Mouse (Mus musculus) embryonic facial prominence, embryonic 11.5 days (tissue): Measurements from ENCODE around the gene Mrps26. TPM values are rescaled to one million over a fixed set of nuclear protein-coding genes. Genes with fewer than 3 reads are reported as not detected.
"Not testable (repeated sequence)": the region's sequence is repeated elsewhere in the genome, so short reads cannot be mapped to it uniquely, and the experiment has no call there.

Experiments used
- ATAC-seq: fragments of 200-750 bp; cut with Nextera tagmentation; replicated peaks from 2 replicates; pipeline ENCODE4 v1.8.0; 2017; ENCODE audit warnings: low read depth; ENCODE audit not compliant: insufficient number of reproducible peaks, low FRiP score, low TSS enrichment
- DNase-seq: peaks from one replicate; pipeline ENCODE4 v3.0.0-alpha.2; 2015; ENCODE audit warnings: low spot score
- H3K27ac ChIP-seq: fragments of 300-500 bp; sonication (generic); replicated peaks from 2 replicates; pipeline ENCODE4 v1.5.1; 2014; ENCODE audit warnings: mild to moderate bottlenecking, low read depth, low read length, control low read depth
- H3K27me3 ChIP-seq: fragments of 300-500 bp; sonication (generic); 2 replicates; pipeline ENCODE4 v1.6.1; 2014; ENCODE audit warnings: mild to moderate bottlenecking, low read length, moderate library complexity, mixed read lengths; ENCODE audit not compliant: control insufficient read depth, insufficient read depth
- H3K36me3 ChIP-seq: fragments of 300-500 bp; sonication (generic); replicated peaks from 2 replicates; pipeline ENCODE4 v1.6.1; 2014; ENCODE audit warnings: low read depth, mild to moderate bottlenecking, low read length, moderate library complexity, mixed read lengths; ENCODE audit not compliant: control insufficient read depth, insufficient read depth
- H3K4me1 ChIP-seq: fragments of 300-500 bp; sonication (generic); 2 replicates; pipeline ENCODE4 v1.6.1; 2014; ENCODE audit warnings: low read length, mixed read lengths; ENCODE audit not compliant: control insufficient read depth, insufficient read depth
- H3K4me2 ChIP-seq: fragments of 300-500 bp; sonication (generic); 2 replicates; pipeline ENCODE4 v1.6.1; 2014; ENCODE audit warnings: low read depth, mild to moderate bottlenecking, control low read depth, low read length, moderate library complexity
- H3K4me3 ChIP-seq: fragments of 300-500 bp; sonication (generic); 2 replicates; pipeline ENCODE4 v1.5.1; 2014; ENCODE audit warnings: low read depth, low read length, control low read depth
- H3K9ac ChIP-seq: fragments of 300-500 bp; sonication (generic); replicated peaks from 2 replicates; pipeline ENCODE4 v1.6.1; 2014; ENCODE audit warnings: mild to moderate bottlenecking, control low read depth, low read length
- H3K9me3 ChIP-seq: fragments of 300-500 bp; sonication (generic); replicated peaks from 2 replicates; pipeline ENCODE4 v1.6.1; 2016; ENCODE audit warnings: mild to moderate bottlenecking, low read length, inconsistent platforms, mixed read lengths; ENCODE audit not compliant: control insufficient read depth
- WGBS: fragments of 180-500 bp; shearing (Covaris S2); extraction: QIAGEN DNeasy Blood & Tissue Kit; methylation state at CpG from one replicate; pipeline ENCODE4 v1.1.7; 2014; 5-methylcytosine and 5-hydroxymethylcytosine counted together
- polyA plus RNA-seq: library from polyadenylated mRNA; unstranded; fragments of >200 nt; fragmentation: Nextera tagmentation; extraction: Ambion mirVana; gene quantifications from 2 replicates; pipeline ENCODE4 v1.2.1, GENCODE M21; 2014

The Mrps26 gene
- polyA plus RNA-seq, result 77.4 and 83.0 TPM in 2 replicates

DNA sequence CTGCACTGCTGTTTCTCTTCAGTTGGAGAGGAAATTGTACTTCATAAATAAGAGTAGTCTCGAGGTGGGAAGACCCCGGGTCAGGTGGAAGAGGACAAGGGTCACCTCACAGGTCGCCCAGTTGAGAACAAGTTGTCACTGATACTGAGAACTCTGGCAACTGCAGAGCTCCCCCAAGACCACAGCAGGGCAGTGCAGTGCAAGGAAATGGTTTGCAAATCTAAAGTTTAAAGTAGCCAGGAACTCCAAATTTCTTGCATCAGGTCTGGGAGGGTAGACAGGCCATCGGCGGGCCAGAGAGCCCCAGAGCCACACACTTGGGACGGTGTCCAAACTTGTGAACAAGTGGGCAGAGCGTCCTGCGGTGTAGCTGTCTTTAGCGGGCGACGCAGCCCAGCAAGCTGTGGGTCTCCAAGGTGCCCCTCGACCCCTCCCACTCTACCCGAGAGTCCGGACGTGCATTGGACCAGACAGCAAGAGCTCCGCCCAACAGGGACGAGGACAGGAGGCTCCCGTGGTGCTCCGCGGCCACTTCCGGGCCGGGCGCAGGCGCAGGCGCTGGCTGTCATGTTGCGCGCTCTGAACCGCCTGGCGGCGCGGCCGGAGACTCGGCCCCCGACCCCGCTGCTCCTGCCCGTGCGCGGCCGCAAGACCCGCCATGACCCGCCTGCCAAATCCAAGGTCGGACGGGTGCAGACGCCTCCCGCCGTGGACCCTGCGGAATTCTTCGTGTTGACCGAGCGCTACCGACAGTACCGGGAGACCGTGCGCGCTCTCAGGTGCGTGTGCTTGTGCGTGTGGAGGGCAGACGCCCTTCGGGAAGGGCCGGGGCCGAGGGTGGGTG is at the start of gene Mrps26:
Gene Mrps26, plus strand, starts transcription at position 531 of the 844 bp plus-strand sequence.
- Histone ChIP-seq H3K9ac (peak within 1 kb of the TSS; percentile 86), H3K4me2 (peak within 1 kb of the TSS; percentile 85), H3K27ac (no peak within 1 kb of the TSS; the same call in 1 of the 2 replicates), H3K4me1 (no peaks in the 10 kb centered on the region), H3K27me3 (no peaks in the 10 kb centered on the region), H3K36me3 (no peaks in the 10 kb centered on the region), H3K4me3 (peak within 1 kb of the TSS; percentile 78), H3K9me3 (no peaks in the 10 kb centered on the region)
- ATAC-seq, result peak; percentile 98
- peak; percentile 95 for DNase-seq
- under 1% methylated on average over 61 of the region's 61 CpGs for WGBS

- no peak overlapping the region for H3K9ac ChIP-seq
- no peak for DNase-seq
- H3K36me3 ChIP-seq, result no peaks in the 10 kb centered on the region; the same call in 1 of the 2 replicates
- H3K4me2 ChIP-seq, result no peak overlapping the region
- H3K27ac ChIP-seq, result no peak overlapping the region
- 96% methylated on average over 8 of the region's 8 CpGs for WGBS
- H3K9me3 ChIP-seq, result no peaks in the 10 kb centered on the region
- H3K4me1 ChIP-seq, result no peaks in the 10 kb centered on the region
- no peaks in the 10 kb centered on the region for H3K27me3 ChIP-seq
- no peak overlapping the region for H3K4me3 ChIP-seq
- ATAC-seq, result no peak
Measured at GRCm38 (mm10) chr2:130513907-130514306, 49.6 kb upstream of the Mrps26 start.

DNA sequence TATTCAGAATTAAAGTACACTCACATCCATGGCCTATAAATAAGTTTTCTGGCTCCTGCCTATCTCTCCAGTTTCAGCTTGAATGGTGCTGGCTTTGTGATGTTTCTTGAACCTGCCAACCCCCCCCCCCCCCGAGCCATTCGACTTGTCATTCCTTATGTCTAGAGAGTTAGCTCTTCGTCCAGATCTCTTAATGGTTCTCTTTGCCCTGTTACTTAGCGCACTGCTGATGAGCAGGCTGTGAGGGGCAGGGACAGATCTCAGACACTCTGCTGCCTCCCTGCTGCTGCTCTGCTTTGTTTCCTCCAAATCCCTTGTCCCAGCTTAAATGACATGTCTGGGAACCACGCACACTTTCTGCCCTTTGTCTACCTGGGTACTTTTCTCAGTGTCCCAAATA is 47.8 kb upstream of the Mrps26 start:
- 54% methylated on average over 5 of the region's 5 CpGs for WGBS
- Histone ChIP-seq H3K9ac (no peak overlapping the region), H3K27ac (no peak overlapping the region), H3K4me2 (no peak overlapping the region), H3K36me3 (no peaks in the 10 kb centered on the region; the same call in 1 of the 2 replicates), H3K27me3 (no peaks in the 10 kb centered on the region), H3K9me3 (no peaks in the 10 kb centered on the region), H3K4me1 (no peaks in the 10 kb centered on the region), H3K4me3 (no peak overlapping the region)
- ATAC-seq (no peak), DNase-seq (no peak)

- ATAC-seq, result no peak
- no peak for DNase-seq
- no peaks in the 10 kb centered on the region for H3K9me3 ChIP-seq
- WGBS, result 88% methylated on average over 2 of the region's 2 CpGs
- no peak overlapping the region for H3K4me3 ChIP-seq
- H3K4me1 ChIP-seq, result no peaks in the 10 kb centered on the region
- H3K9ac ChIP-seq, result no peak overlapping the region
- H3K36me3 ChIP-seq, result no peaks in the 10 kb centered on the region
- no peak overlapping the region for H3K27ac ChIP-seq
- H3K27me3 ChIP-seq, result no peaks in the 10 kb centered on the region
- no peak overlapping the region for H3K4me2 ChIP-seq
Measured at GRCm38 (mm10) chr2:130521927-130522326, 41.6 kb upstream of the Mrps26 start.

GRCm38 (mm10) chr2:130525480-130525879 is 38.1 kb upstream of the Mrps26 start:
- not testable (repeated sequence) for H3K36me3 ChIP-seq, H3K4me3 ChIP-seq, H3K4me1 ChIP-seq, ATAC-seq, H3K27me3 ChIP-seq, H3K4me2 ChIP-seq, H3K9me3 ChIP-seq, H3K27ac ChIP-seq, H3K9ac ChIP-seq, DNase-seq
- 89% methylated on average over 3 of the region's 4 CpGs for WGBS

DNA sequence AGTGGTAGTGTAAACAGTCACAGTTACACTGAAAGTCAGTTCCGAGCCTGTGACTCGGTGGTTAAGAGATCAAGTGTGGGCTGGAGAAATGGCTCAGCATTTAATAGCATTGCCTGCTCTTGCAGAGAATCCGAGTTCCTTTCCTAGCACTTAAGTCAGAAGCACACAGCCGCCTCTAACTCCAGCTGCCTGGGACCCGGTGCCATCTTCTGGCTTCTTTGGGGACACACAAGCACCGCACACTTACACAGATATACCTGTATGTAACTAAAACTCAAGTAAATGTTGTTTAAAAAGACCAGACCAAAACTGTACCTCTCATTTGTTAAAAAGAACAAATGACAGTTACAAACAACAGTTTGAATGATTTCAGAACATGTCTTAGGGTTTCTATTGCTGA is 35.1 kb upstream of the Mrps26 start:
- ATAC-seq (no peak), DNase-seq (no peak)
- Histone ChIP-seq H3K9ac (no peak overlapping the region), H3K9me3 (no peaks in the 10 kb centered on the region), H3K4me3 (no peak overlapping the region), H3K4me1 (no peaks in the 10 kb centered on the region), H3K36me3 (no peaks in the 10 kb centered on the region), H3K27ac (no peak overlapping the region), H3K27me3 (no peaks in the 10 kb centered on the region), H3K4me2 (no peak overlapping the region)
- 84% methylated on average over 6 of the region's 6 CpGs for WGBS

DNA sequence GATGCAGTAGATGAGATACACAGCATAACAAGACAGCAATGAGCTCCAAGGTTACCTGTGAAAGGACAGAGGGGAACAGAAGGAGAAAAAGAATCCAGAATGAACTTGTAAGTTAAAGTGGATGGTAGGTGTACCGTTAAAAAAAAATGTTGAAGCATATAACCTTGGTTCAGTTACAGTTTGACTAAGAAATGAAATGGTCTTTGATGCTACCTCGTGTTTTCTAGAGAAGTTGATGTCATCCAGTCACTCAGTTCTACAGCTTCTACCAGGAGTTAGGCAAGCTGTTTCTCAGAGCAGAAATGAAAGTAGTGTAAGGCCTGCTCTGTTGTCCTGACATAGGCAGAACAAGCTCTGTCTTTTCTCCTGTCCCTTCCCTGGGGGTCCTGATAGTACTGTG is 34.3 kb upstream of the Mrps26 start:
- WGBS, result 91% methylated on average over 2 of the region's 2 CpGs
- Histone ChIP-seq H3K27ac (no peak overlapping the region), H3K27me3 (no peaks in the 10 kb centered on the region), H3K4me1 (no peaks in the 10 kb centered on the region), H3K9ac (no peak overlapping the region), H3K4me2 (no peak overlapping the region), H3K9me3 (no peaks in the 10 kb centered on the region), H3K36me3 (no peaks in the 10 kb centered on the region), H3K4me3 (no peak overlapping the region)
- ATAC-seq (no peak), DNase-seq (no peak)

GRCm38 (mm10) chr2:130529925-130530324 is 33.6 kb upstream of the Mrps26 start:
- ATAC-seq (no peak), DNase-seq (no peak)
- Histone ChIP-seq H3K4me2 (no peak overlapping the region), H3K4me1 (no peaks in the 10 kb centered on the region), H3K9ac (no peak overlapping the region), H3K4me3 (no peak overlapping the region), H3K36me3 (no peaks in the 10 kb centered on the region), H3K9me3 (no peaks in the 10 kb centered on the region), H3K27me3 (no peaks in the 10 kb centered on the region), H3K27ac (no peak overlapping the region)
- WGBS, result 90% methylated on average over 7 of the region's 7 CpGs
